Mouse (Mus musculus): ENCODE data around the gene Pdcd7. TPM values are rescaled to one million over a fixed set of nuclear protein-coding genes. Genes with fewer than 3 reads are reported as not detected.

Pdcd7 gene
- polyA plus RNA-seq, 1 experiment from 2014 or later = 13.0 TPM

DNA sequence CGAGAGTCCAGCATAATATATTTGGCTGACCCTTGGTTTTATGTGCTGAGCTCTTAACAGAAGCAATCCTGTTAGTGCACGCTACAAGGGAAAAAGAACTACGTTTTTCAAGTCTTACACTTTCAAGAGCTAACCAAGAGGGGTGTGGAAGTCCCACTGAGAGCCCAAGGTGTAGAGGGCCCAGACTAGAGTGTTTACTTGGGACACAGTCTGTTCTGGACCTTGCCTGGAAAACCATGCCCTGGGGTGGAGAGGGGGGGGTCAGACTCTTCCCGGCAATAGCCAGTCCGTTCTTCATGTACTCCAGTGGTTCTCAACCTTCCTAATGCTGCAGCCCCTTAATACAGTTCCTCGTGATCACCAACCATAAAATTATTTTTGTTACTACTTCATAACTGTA is 54.0 kb downstream of the Pdcd7 start:
- no peaks in the 10 kb centered on the region for H3K4me1 ChIP-seq (replicated peaks; ENCODE audit: control insufficient read depth, insufficient read depth, low read length)
- no peaks in the 10 kb centered on the region for H3K27me3 ChIP-seq (ENCODE audit: control insufficient read depth, insufficient read depth, low read length)
- DNase-seq (ENCODE audit: low spot score) = no peak
- no peak overlapping the region for H3K4me3 ChIP-seq (ENCODE audit: low read depth, low read length)
- H3K36me3 ChIP-seq (ENCODE audit: control insufficient read depth, insufficient read depth, low read length) = no peaks in the 10 kb centered on the region
- H3K9me3 ChIP-seq (ENCODE audit: control insufficient read depth, low read length) = no peaks in the 10 kb centered on the region
- WGBS = 93% methylated on average over 6 of the region's 6 CpGs
- H3K4me2 ChIP-seq (replicated peaks; ENCODE audit: low read depth, low read length) = no peak overlapping the region
- H3K9ac ChIP-seq (ENCODE audit: low read depth, low read length) = no peak overlapping the region
- no peak for ATAC-seq (ENCODE audit: low FRiP score)
- no peak overlapping the region for H3K27ac ChIP-seq (ENCODE audit: low read depth, low read length)

DNA sequence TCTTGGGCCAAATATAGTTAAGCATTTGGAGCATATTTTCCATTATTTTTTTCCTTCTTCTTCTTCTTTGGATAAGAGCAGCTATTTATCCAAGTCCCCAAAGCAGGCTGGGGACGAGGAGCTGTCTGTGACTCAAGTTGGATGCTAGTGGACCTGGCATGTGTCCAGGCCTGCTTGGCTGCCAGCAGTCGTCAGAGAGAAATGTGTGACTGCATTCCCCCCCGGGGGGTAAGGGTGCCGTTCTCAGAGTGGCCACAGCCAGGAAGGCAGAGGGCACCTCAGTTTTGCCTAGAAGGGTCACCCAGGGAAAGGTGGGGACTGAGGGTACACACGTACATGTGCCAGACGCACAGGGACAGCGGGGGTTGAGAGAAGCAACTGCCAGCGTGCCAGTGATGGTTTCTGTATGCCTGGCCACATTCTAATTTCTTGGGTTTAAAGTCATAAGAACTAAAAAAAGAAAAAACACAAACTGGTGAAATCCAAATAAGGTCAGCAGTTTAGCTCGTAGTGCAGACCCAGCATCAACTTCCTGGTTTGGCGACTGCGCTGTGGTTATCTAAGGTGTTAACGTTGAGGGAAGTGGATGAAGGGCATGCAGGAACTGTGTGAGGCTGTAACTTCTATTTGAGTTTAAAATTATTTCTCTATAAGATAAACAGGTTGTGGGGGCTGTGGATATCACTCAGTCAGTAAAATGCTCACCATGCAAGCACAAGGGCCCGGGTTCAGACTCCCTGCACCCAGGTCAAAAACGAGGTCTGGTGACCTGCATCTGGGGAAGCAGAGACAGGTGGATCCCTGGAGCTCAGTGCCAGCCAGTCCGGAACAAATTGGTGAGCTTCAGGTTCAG is 58.7 kb downstream of the Pdcd7 start:
- H3K4me1 ChIP-seq (replicated peaks; ENCODE audit: control insufficient read depth, insufficient read depth, low read length) = no peaks in the 10 kb centered on the region
- DNase-seq (ENCODE audit: low spot score) (no peak), ATAC-seq (ENCODE audit: low FRiP score) (no peak)
- H3K9ac ChIP-seq (ENCODE audit: low read depth, low read length) = no peak overlapping the region
- 81% methylated on average over 15 of the region's 15 CpGs for WGBS
- no peaks in the 10 kb centered on the region for H3K27me3 ChIP-seq (ENCODE audit: control insufficient read depth, insufficient read depth, low read length)
- H3K4me3 ChIP-seq (ENCODE audit: low read depth, low read length) = no peak overlapping the region
- no peaks in the 10 kb centered on the region for H3K9me3 ChIP-seq (ENCODE audit: control insufficient read depth, low read length)
- H3K36me3 ChIP-seq (ENCODE audit: control insufficient read depth, insufficient read depth, low read length) = no peaks in the 10 kb centered on the region
- no peak overlapping the region for H3K4me2 ChIP-seq (replicated peaks; ENCODE audit: low read depth, low read length)
- no peak overlapping the region for H3K27ac ChIP-seq (ENCODE audit: low read depth, low read length)

DNA sequence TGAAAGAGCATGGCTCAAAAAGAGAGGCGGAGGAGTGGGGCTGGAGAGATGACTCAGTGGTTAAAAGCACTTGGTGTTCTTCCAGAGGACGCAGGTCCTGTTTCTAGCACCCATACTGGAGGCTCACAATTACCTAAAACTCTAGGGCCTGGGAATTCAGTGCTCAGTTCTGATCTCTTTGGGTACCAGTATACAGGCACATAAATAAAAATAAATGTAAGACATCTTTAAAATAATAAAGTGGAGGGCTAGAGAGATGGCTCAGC is 59.2 kb downstream of the Pdcd7 start:
- Histone ChIP-seq H3K9ac (ENCODE audit: low read depth, low read length) (no peak overlapping the region), H3K4me1 (replicated peaks; ENCODE audit: control insufficient read depth, insufficient read depth, low read length) (no peaks in the 10 kb centered on the region), H3K4me2 (replicated peaks; ENCODE audit: low read depth, low read length) (no peak overlapping the region), H3K27ac (ENCODE audit: low read depth, low read length) (no peak overlapping the region), H3K27me3 (ENCODE audit: control insufficient read depth, insufficient read depth, low read length) (no peaks in the 10 kb centered on the region), H3K36me3 (ENCODE audit: control insufficient read depth, insufficient read depth, low read length) (no peaks in the 10 kb centered on the region), H3K9me3 (ENCODE audit: control insufficient read depth, low read length) (no peaks in the 10 kb centered on the region), H3K4me3 (ENCODE audit: low read depth, low read length) (no peak overlapping the region)
- 86% methylated on average over 2 of the region's 2 CpGs for WGBS
- ATAC-seq (ENCODE audit: low FRiP score) (no peak), DNase-seq (ENCODE audit: low spot score) (no peak)

DNA sequence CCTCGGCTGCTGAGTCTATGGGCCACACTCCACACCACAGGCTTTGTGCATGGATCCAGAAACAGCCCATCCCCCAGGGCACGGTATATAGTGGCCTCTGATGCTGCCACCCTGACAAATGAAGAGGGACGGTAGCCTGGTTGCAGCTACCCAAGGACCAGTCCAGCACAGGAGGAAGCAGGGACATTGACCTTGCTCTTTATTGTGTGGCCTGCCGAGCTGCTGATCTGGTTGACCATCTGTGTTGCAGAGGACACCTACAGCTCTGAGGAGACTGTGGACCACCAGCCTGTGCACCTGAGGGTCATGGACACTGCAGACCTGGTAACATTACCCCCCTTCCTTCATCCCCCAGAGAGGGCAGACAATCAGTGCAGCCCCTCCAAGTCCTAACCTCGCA is 61.4 kb downstream of the Pdcd7 start:
- no peaks in the 10 kb centered on the region for H3K4me1 ChIP-seq (replicated peaks; ENCODE audit: control insufficient read depth, insufficient read depth, low read length)
- no peaks in the 10 kb centered on the region for H3K27me3 ChIP-seq (ENCODE audit: control insufficient read depth, insufficient read depth, low read length)
- H3K9ac ChIP-seq (ENCODE audit: low read depth, low read length) = no peak overlapping the region
- H3K9me3 ChIP-seq (ENCODE audit: control insufficient read depth, low read length) = no peaks in the 10 kb centered on the region
- no peak overlapping the region for H3K27ac ChIP-seq (ENCODE audit: low read depth, low read length)
- ATAC-seq (ENCODE audit: low FRiP score) = no peak
- 88% methylated on average over 5 of the region's 5 CpGs for WGBS
- H3K36me3 ChIP-seq (ENCODE audit: control insufficient read depth, insufficient read depth, low read length) = no peaks in the 10 kb centered on the region
- no peak for DNase-seq (ENCODE audit: low spot score)
- no peak overlapping the region for H3K4me3 ChIP-seq (ENCODE audit: low read depth, low read length)
- H3K4me2 ChIP-seq (replicated peaks; ENCODE audit: low read depth, low read length) = no peak overlapping the region

DNA sequence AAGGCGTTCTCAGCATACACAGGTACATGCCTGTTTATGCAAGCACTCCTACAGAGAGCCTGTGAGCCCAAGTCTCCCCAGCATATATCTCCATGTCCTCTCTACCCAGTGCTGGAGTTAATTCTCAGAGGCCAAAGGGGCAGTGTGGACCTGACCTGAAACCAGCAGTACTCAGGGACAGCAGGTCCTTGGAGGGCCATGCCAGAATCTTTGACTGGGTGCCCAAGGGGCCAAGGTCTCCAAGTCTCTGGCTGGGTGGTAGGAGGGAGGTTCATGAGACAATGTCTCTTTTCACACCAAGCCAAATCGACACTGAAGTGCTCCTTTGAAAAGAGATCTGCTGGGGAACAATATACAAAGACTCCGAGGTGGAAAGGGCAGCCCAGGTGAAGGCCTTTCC is 62.0 kb downstream of the Pdcd7 start:
- Histone ChIP-seq H3K27ac (ENCODE audit: low read depth, low read length) (no peak overlapping the region), H3K9ac (ENCODE audit: low read depth, low read length) (no peak overlapping the region), H3K4me2 (replicated peaks; ENCODE audit: low read depth, low read length) (no peak overlapping the region), H3K4me3 (ENCODE audit: low read depth, low read length) (no peak overlapping the region), H3K9me3 (ENCODE audit: control insufficient read depth, low read length) (no peaks in the 10 kb centered on the region), H3K27me3 (ENCODE audit: control insufficient read depth, insufficient read depth, low read length) (no peaks in the 10 kb centered on the region), H3K36me3 (ENCODE audit: control insufficient read depth, insufficient read depth, low read length) (no peaks in the 10 kb centered on the region), H3K4me1 (replicated peaks; ENCODE audit: control insufficient read depth, insufficient read depth, low read length) (no peaks in the 10 kb centered on the region)
- WGBS = 85% methylated on average over 3 of the region's 3 CpGs
- ATAC-seq (ENCODE audit: low FRiP score) (no peak), DNase-seq (ENCODE audit: low spot score) (no peak)

DNA sequence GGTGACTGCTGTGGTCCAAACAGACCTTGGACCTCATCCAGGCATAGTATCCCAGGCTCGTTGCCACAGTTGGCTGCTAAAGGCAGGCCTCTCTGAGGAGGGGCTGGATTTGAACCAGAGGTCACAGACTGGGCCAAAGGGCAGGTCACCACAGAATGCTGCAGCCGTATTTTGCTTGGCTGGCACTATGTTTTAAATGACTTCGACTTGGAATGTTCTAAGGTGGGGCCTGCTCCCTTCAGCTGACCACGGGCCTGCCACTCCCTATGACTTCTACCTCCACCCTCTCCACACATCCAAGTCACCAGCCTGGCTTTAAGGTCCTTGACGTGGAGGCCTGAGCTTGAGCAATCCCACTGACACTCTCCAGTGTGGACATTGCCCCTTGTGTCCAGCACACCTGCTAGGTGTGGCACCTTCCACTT is 63.0 kb downstream of the Pdcd7 start:
- no peak overlapping the region for H3K4me2 ChIP-seq (replicated peaks; ENCODE audit: low read depth, low read length)
- no peaks in the 10 kb centered on the region for H3K27me3 ChIP-seq (ENCODE audit: control insufficient read depth, insufficient read depth, low read length)
- no peaks in the 10 kb centered on the region for H3K36me3 ChIP-seq (ENCODE audit: control insufficient read depth, insufficient read depth, low read length)
- H3K4me3 ChIP-seq (ENCODE audit: low read depth, low read length) = no peak overlapping the region
- ATAC-seq (ENCODE audit: low FRiP score) (no peak), DNase-seq (ENCODE audit: low spot score) (no peak)
- H3K4me1 ChIP-seq (replicated peaks; ENCODE audit: control insufficient read depth, insufficient read depth, low read length) = no peaks in the 10 kb centered on the region
- H3K9me3 ChIP-seq (ENCODE audit: control insufficient read depth, low read length) = no peaks in the 10 kb centered on the region
- H3K9ac ChIP-seq (ENCODE audit: low read depth, low read length) = no peak overlapping the region
- 63% methylated on average over 5 of the region's 5 CpGs for WGBS
- H3K27ac ChIP-seq (ENCODE audit: low read depth, low read length) = no peak overlapping the region

Other genes with a start within 250 kb of the Pdcd7 start
- gene Igdcc4, start 244.6 kb upstream of the Pdcd7 start, polyA plus RNA-seq (2014; fragmentation: Nextera tagmentation; extraction: Ambion mirVana) = 8.8 and 10.3 TPM in 2 replicates
- gene Igdcc3, start 204.9 kb upstream of the Pdcd7 start, polyA plus RNA-seq (2014; fragmentation: Nextera tagmentation; extraction: Ambion mirVana) = 46.0 and 49.6 TPM in 2 replicates
- 4.0 and 6.5 TPM in 2 replicates for gene Parp16, start 150.8 kb upstream of the Pdcd7 start, polyA plus RNA-seq (2014; fragmentation: Nextera tagmentation; extraction: Ambion mirVana)
- gene Cilp, start 80.9 kb upstream of the Pdcd7 start, polyA plus RNA-seq (2014; fragmentation: Nextera tagmentation; extraction: Ambion mirVana) = 0.25 and 0.31 TPM in 2 replicates
- gene Clpx, start 51.8 kb upstream of the Pdcd7 start, polyA plus RNA-seq (2014; fragmentation: Nextera tagmentation; extraction: Ambion mirVana) = 47.5 and 51.9 TPM in 2 replicates
- 0.17 and 1.6 TPM in 2 replicates for gene Ubap1l, start 14.9 kb downstream of the Pdcd7 start, polyA plus RNA-seq (2014; fragmentation: Nextera tagmentation; extraction: Ambion mirVana)
- gene Kbtbd13, start 45.5 kb downstream of the Pdcd7 start, polyA plus RNA-seq (2014; fragmentation: Nextera tagmentation; extraction: Ambion mirVana) = 0.54 TPM in 1 of 2 replicates, not detected in the other
- 6.0 and 6.9 TPM in 2 replicates for gene Rasl12, start 52.4 kb downstream of the Pdcd7 start, polyA plus RNA-seq (2014; fragmentation: Nextera tagmentation; extraction: Ambion mirVana)
- gene Slc51b, start 76.9 kb downstream of the Pdcd7 start, polyA plus RNA-seq (2014; fragmentation: Nextera tagmentation; extraction: Ambion mirVana) = not detected in 2 replicates
- 19.7 and 20.8 TPM in 2 replicates for gene Mtfmt, start 89.7 kb downstream of the Pdcd7 start, polyA plus RNA-seq (2014; fragmentation: Nextera tagmentation; extraction: Ambion mirVana)
- gene Spg21, start 114.8 kb downstream of the Pdcd7 start, polyA plus RNA-seq (2014; fragmentation: Nextera tagmentation; extraction: Ambion mirVana) = 131 and 137 TPM in 2 replicates
- 0.20 and 0.71 TPM in 2 replicates for gene Ankdd1a, start 174.1 kb downstream of the Pdcd7 start, polyA plus RNA-seq (2014; fragmentation: Nextera tagmentation; extraction: Ambion mirVana)
- 10.2 and 10.7 TPM in 2 replicates for gene Plekho2, start 233.9 kb downstream of the Pdcd7 start, polyA plus RNA-seq (2014; fragmentation: Nextera tagmentation; extraction: Ambion mirVana)
- 9.9 and 12.5 TPM in 2 replicates for gene Pif1, start 241.1 kb downstream of the Pdcd7 start, polyA plus RNA-seq (2014; fragmentation: Nextera tagmentation; extraction: Ambion mirVana)